Mouse (Mus musculus) bone marrow, adult 2 months (tissue): ENCODE measurements around the gene Zfp950. TPM values are rescaled to one million over a fixed set of nuclear protein-coding genes. Genes with fewer than 3 reads are reported as not detected.

Source experiments
- H3K27ac ChIP-seq: fragments of 200-500 bp; 2 replicates; pipeline ENCODE4 v1.5.1; 2012; ENCODE audit warnings: low read depth, mild to moderate bottlenecking, control low read depth, inconsistent platforms, low read length; ENCODE audit not compliant: control insufficient read depth, poor library complexity, insufficient read depth
- H3K4me1 ChIP-seq: fragments of 200-500 bp; 2 replicates; pipeline ENCODE4 v1.6.1; 2011; ENCODE audit warnings: low read length; ENCODE audit not compliant: control insufficient read depth, insufficient read depth
- H3K4me3 ChIP-seq: fragments of 200-500 bp; replicated peaks from 2 replicates; pipeline ENCODE3; 2011; ENCODE audit warnings: mild to moderate bottlenecking, low read depth, low read length, control low read depth; ENCODE audit not compliant: control insufficient read depth
- CTCF ChIP-seq: fragments of 200-500 bp; IDR thresholded peaks from 2 replicates; pipeline ENCODE4 v1.5.1; 2011; ENCODE audit warnings: low read length, control low read depth; ENCODE audit not compliant: control insufficient read depth, insufficient read depth
- POLR2A ChIP-seq: fragments of 200-500 bp; IDR thresholded peaks from 2 replicates; pipeline ENCODE4 v1.6.1; 2011; ENCODE audit warnings: low read depth, mild to moderate bottlenecking, control low read depth, low read length, borderline replicate concordance; ENCODE audit not compliant: control insufficient read depth
- WGBS: fragments of 180-500 bp; shearing (Covaris S2); methylation state at CpG from one replicate; pipeline ENCODE4 v1.1.7; 2018; 5-methylcytosine and 5-hydroxymethylcytosine counted together
- polyA plus RNA-seq: library from polyadenylated mRNA; stranded (reverse); fragments of >200 nt; gene quantifications from 2 replicates; pipeline ENCODE4 v1.2.4, GENCODE M21; 2011; ENCODE audit warnings: low replicate concordance; ENCODE audit not compliant: missing spikeins, insufficient read depth, insufficient read length

The Zfp950 gene
- polyA plus RNA-seq, 1 experiment: 16.5 TPM

GRCm38 (mm10) chr19:61009266-61009665 lies 131.4 kb downstream of the Zfp950 start:
- no peaks in the 10 kb centered on the region for H3K4me1 ChIP-seq
- no peak overlapping the region for H3K4me3 ChIP-seq
- TF ChIP-seq CTCF (no peak), POLR2A (no peak)
- no peak overlapping the region for H3K27ac ChIP-seq
- 80% methylated on average over 2 of the region's 2 CpGs for WGBS

Other genes starting within 250 kb of the Zfp950 start
- gene Gm7102, start 35.5 kb upstream of the Zfp950 start, polyA plus RNA-seq: not detected in 2 replicates
- not detected in 2 replicates for gene Gm6020, start 43.0 kb upstream of the Zfp950 start, polyA plus RNA-seq
- gene Csf2ra, start 87.6 kb upstream of the Zfp950 start, polyA plus RNA-seq: 61.7 and 173 TPM in 2 replicates
- gene Gm21060, start 156.2 kb upstream of the Zfp950 start, polyA plus RNA-seq: not detected in 2 replicates